In genomic region chr4:62407730-62408582, GRCm38 (mm10) we compare ENCODE assay signal across 8 mouse cellular contexts. TPM values are rescaled to one million over a fixed set of nuclear protein-coding genes. Genes with fewer than 3 reads are reported as not detected.
DNase-seq lines count a peak whose midpoint lies in the region; ATAC-seq and TF ChIP-seq lines count a peak whose summit lies in the region.

No protein-coding gene starts in this region.

- H3K9ac ChIP-seq in forebrain, embryonic 13.5 days, result peak overlapping the region; percentile 79
- peak overlapping the region; percentile 63 for H3K9ac ChIP-seq in neural tube, embryonic 15.5 days (replicated peaks)

- intact Hi-C loops in heart, postnatal 36 days (cut with DNase I), result loop anchor here (2.0 to 10.0 kb wide), 7 partner anchors 47 to 354 kb away; partner anchors contain the start of genes Alad, Fkbp15, Hdhd3 and Slc31a1

- ATAC-seq in G1E (ENCODE audit: extremely low read depth, insufficient number of reproducible peaks, low FRiP score, poor library complexity, severe bottlenecking), result peak; percentile 19; the same call in 1 of the 2 replicates
- ATAC-seq in forebrain, embryonic 13.5 days, result peak; percentile 6
- peak; percentile 72 for ATAC-seq in neural tube, embryonic 15.5 days (ENCODE audit: low FRiP score)

- peak overlapping the region; percentile 79 for H3K4me2 ChIP-seq in forebrain, embryonic 13.5 days
- H3K4me2 ChIP-seq in neural tube, embryonic 15.5 days, result peak overlapping the region; percentile 57

- H3K27me3 ChIP-seq in G1E (ENCODE audit: insufficient read depth, low read length), result no peaks in the 10 kb centered on the region
- H3K27me3 ChIP-seq in forebrain, embryonic 13.5 days, result no peaks in the 10 kb centered on the region
- no peaks in the 10 kb centered on the region for H3K27me3 ChIP-seq in neural tube, embryonic 15.5 days (replicated peaks)
- H3K27me3 ChIP-seq in testis, adult 2 months (ENCODE audit: control insufficient read depth, insufficient read depth, low read length), result no peaks in the 10 kb centered on the region

- peaks cover 65% of the 10 kb centered on the region for H3K36me3 ChIP-seq in G1E (replicated peaks)
- peaks cover 32% of the 10 kb centered on the region for H3K36me3 ChIP-seq in forebrain, embryonic 13.5 days (ENCODE audit: poor library complexity, severe bottlenecking)
- peaks cover 16% of the 10 kb centered on the region for H3K36me3 ChIP-seq in neural tube, embryonic 15.5 days
- no peaks in the 10 kb centered on the region; the same call in 1 of the 2 replicates for H3K36me3 ChIP-seq in testis, adult 2 months (ENCODE audit: control insufficient read depth, insufficient read depth, low read length)

- H3K27ac ChIP-seq in forebrain, embryonic 13.5 days, result peak overlapping the region; percentile 76
- peak overlapping the region; percentile 88 for H3K27ac ChIP-seq in neural tube, embryonic 15.5 days (replicated peaks)
- peak overlapping the region; percentile 82 for H3K27ac ChIP-seq in testis, adult 2 months (ENCODE audit: control insufficient read depth, insufficient read depth, low read depth, low read length)

- TF ChIP-seq CTCF in G1E (IDR thresholded peaks at IDR 0.05; ENCODE audit: low read depth, low read length), result 0 out of 2 replicates have a peak, but pooled peaks have one; percentile 3
- no peak for TF ChIP-seq CTCF in testis, adult 2 months (IDR thresholded peaks at IDR 0.05; ENCODE audit: control insufficient read depth, insufficient read depth, insufficient replicate concordance, low read depth, low read length)

- peak overlapping the region; percentile 86 for H3K4me3 ChIP-seq in G1E (ENCODE audit: low read depth, low read length)
- peak overlapping the region; percentile 79 for H3K4me3 ChIP-seq in forebrain, embryonic 13.5 days
- H3K4me3 ChIP-seq in neural tube, embryonic 15.5 days (replicated peaks), result peak overlapping the region; percentile 85
- H3K4me3 ChIP-seq in testis, adult 2 months (ENCODE audit: control insufficient read depth, low read depth, low read length), result peak overlapping the region; percentile 89

- peak; percentile 30 for DNase-seq in G1E (ENCODE audit: low spot score)
- peak; percentile 70 for DNase-seq in c-Kit-positive CD71-positive TER-119-positive erythroid progenitor cells, embryonic 14.5 days (ENCODE audit: low spot score)
- DNase-seq in heart, postnatal 36 days, result peak; percentile 53 to 69
- DNase-seq in layer of hippocampus, adult 11-12 months (ENCODE audit: low spot score), result peak; percentile 60
- DNase-seq in lung, adult 18-20 months, result peak; percentile 52 to 61

- under 1% methylated on average over 35 of the region's 35 CpGs for WGBS in forebrain, embryonic 13.5 days
- WGBS in neural tube, embryonic 15.5 days, result under 1% methylated on average over 35 of the region's 35 CpGs

- TF ChIP-seq POLR2A in testis, adult 2 months (IDR thresholded peaks at IDR 0.05; ENCODE audit: control insufficient read depth, low read depth, low read length), result no peak; the same call in 1 of the 2 replicates

- H3K9me3 ChIP-seq in G1E (replicated peaks), result no peaks in the 10 kb centered on the region
- no peaks in the 10 kb centered on the region for H3K9me3 ChIP-seq in forebrain, embryonic 13.5 days (replicated peaks)
- no peaks in the 10 kb centered on the region for H3K9me3 ChIP-seq in neural tube, embryonic 15.5 days (replicated peaks)

- peaks cover 49% of the 10 kb centered on the region for H3K4me1 ChIP-seq in G1E (ENCODE audit: insufficient read depth, low read depth, low read length)
- H3K4me1 ChIP-seq in forebrain, embryonic 13.5 days, result peaks cover 39% of the 10 kb centered on the region
- peaks cover 43% of the 10 kb centered on the region for H3K4me1 ChIP-seq in neural tube, embryonic 15.5 days
- H3K4me1 ChIP-seq in testis, adult 2 months (ENCODE audit: control insufficient read depth, insufficient read depth, low read length), result no peaks in the 10 kb centered on the region

RNA-seq across cellular contexts. Expression of gene Cdc26, which starts 0.5 kb away (rescaled TPM):
- total RNA-seq in G1E (2014; fragmentation: Nextera tagmentation) (120 and 128 TPM in 2 replicates), G1E (2017) (120 and 148 TPM in 2 replicates)
- 9.6 and 44.1 TPM in 2 replicates for polyA plus RNA-seq in G1E (2012)
- polyA plus RNA-seq in forebrain, embryonic 13.5 days (2015; fragmentation: Nextera tagmentation; extraction: Ambion mirVana), result 144 and 153 TPM in 2 replicates
- total RNA-seq in heart, postnatal 36 days (2021), result 10 to 100 TPM; 42.7 to 43.6 TPM
- 76.8 and 95.4 TPM in 2 replicates for polyA plus RNA-seq in neural tube, embryonic 15.5 days (2015; fragmentation: Nextera tagmentation; extraction: Ambion mirVana)
- polyA plus RNA-seq in testis, adult 2 months (2012; rRNA removed), result 16.0 and 19.2 TPM in 2 replicates

RNA-seq across cellular contexts. Expression of gene Prpf4, which starts 0.6 kb away (rescaled TPM):
- total RNA-seq in G1E (2014; fragmentation: Nextera tagmentation) (23.0 and 26.8 TPM in 2 replicates), G1E (2017) (21.5 and 23.1 TPM in 2 replicates)
- polyA plus RNA-seq in G1E (2012), result 2.5 and 4.1 TPM in 2 replicates
- 21.3 and 24.0 TPM in 2 replicates for polyA plus RNA-seq in forebrain, embryonic 13.5 days (2015; fragmentation: Nextera tagmentation; extraction: Ambion mirVana)
- 10 to 100 TPM in 1 of 2 experiments, 1 to 10 TPM in 1; 10.0 to 10.6 TPM for total RNA-seq in heart, postnatal 36 days (2021)
- 15.3 and 16.4 TPM in 2 replicates for polyA plus RNA-seq in neural tube, embryonic 15.5 days (2015; fragmentation: Nextera tagmentation; extraction: Ambion mirVana)
- polyA plus RNA-seq in testis, adult 2 months (2012; rRNA removed), result 9.2 and 9.6 TPM in 2 replicates

RNA-seq across cellular contexts. Expression of gene Rnf183, which starts 27.1 kb away (rescaled TPM):
- total RNA-seq in G1E (2014; fragmentation: Nextera tagmentation) (not detected in 2 replicates), G1E (2017) (not detected in 2 replicates)
- 0.13 TPM in 1 of 2 replicates, not detected in the other for polyA plus RNA-seq in G1E (2012)
- not detected in 2 replicates for polyA plus RNA-seq in forebrain, embryonic 13.5 days (2015; fragmentation: Nextera tagmentation; extraction: Ambion mirVana)
- total RNA-seq in heart, postnatal 36 days (2021), result not detected
- 0.17 TPM in 1 of 2 replicates, not detected in the other for polyA plus RNA-seq in neural tube, embryonic 15.5 days (2015; fragmentation: Nextera tagmentation; extraction: Ambion mirVana)
- polyA plus RNA-seq in testis, adult 2 months (2012; rRNA removed), result 4.2 and 4.3 TPM in 2 replicates

RNA-seq across cellular contexts. Expression of gene Slc31a1, which starts 47.4 kb away (rescaled TPM):
- total RNA-seq in G1E (2014; fragmentation: Nextera tagmentation) (46.4 and 47.5 TPM in 2 replicates), G1E (2017) (25.7 and 30.4 TPM in 2 replicates)
- 2.2 and 3.4 TPM in 2 replicates for polyA plus RNA-seq in G1E (2012)
- polyA plus RNA-seq in forebrain, embryonic 13.5 days (2015; fragmentation: Nextera tagmentation; extraction: Ambion mirVana), result 38.2 and 43.1 TPM in 2 replicates
- 10 to 100 TPM; 18.8 to 20.3 TPM for total RNA-seq in heart, postnatal 36 days (2021)
- polyA plus RNA-seq in neural tube, embryonic 15.5 days (2015; fragmentation: Nextera tagmentation; extraction: Ambion mirVana), result 32.2 and 36.5 TPM in 2 replicates
- 14.4 and 18.1 TPM in 2 replicates for polyA plus RNA-seq in testis, adult 2 months (2012; rRNA removed)

RNA-seq across cellular contexts. Expression of gene Fkbp15, which starts 47.6 kb away (rescaled TPM):
- 54.2 and 60.9 TPM in 2 replicates for total RNA-seq in G1E (2014; fragmentation: Nextera tagmentation)
- total RNA-seq in G1E (2017), result 60.0 and 60.3 TPM in 2 replicates
- 14.5 and 16.7 TPM in 2 replicates for polyA plus RNA-seq in G1E (2012)
- 19.7 and 22.8 TPM in 2 replicates for polyA plus RNA-seq in forebrain, embryonic 13.5 days (2015; fragmentation: Nextera tagmentation; extraction: Ambion mirVana)
- total RNA-seq in heart, postnatal 36 days (2021), result 10 to 100 TPM; 19.3 to 23.2 TPM
- 22.6 and 24.2 TPM in 2 replicates for polyA plus RNA-seq in neural tube, embryonic 15.5 days (2015; fragmentation: Nextera tagmentation; extraction: Ambion mirVana)
- 6.1 and 6.5 TPM in 2 replicates for polyA plus RNA-seq in testis, adult 2 months (2012; rRNA removed)

Comparison
In these comparisons a context has a peak if more than half of its experiments do, and no peak if none do; other contexts are left out.
1. Peak in every context shown above with its lines: DNase-seq, ATAC-seq, H3K4me3 ChIP-seq and H3K27ac ChIP-seq.
2. ATAC-seq: peak in every context shown above with its lines; median percentile 72 in neural tube, embryonic 15.5 days; 19 in G1E; 6 in forebrain, embryonic 13.5 days.